In the genomic region with DNA sequence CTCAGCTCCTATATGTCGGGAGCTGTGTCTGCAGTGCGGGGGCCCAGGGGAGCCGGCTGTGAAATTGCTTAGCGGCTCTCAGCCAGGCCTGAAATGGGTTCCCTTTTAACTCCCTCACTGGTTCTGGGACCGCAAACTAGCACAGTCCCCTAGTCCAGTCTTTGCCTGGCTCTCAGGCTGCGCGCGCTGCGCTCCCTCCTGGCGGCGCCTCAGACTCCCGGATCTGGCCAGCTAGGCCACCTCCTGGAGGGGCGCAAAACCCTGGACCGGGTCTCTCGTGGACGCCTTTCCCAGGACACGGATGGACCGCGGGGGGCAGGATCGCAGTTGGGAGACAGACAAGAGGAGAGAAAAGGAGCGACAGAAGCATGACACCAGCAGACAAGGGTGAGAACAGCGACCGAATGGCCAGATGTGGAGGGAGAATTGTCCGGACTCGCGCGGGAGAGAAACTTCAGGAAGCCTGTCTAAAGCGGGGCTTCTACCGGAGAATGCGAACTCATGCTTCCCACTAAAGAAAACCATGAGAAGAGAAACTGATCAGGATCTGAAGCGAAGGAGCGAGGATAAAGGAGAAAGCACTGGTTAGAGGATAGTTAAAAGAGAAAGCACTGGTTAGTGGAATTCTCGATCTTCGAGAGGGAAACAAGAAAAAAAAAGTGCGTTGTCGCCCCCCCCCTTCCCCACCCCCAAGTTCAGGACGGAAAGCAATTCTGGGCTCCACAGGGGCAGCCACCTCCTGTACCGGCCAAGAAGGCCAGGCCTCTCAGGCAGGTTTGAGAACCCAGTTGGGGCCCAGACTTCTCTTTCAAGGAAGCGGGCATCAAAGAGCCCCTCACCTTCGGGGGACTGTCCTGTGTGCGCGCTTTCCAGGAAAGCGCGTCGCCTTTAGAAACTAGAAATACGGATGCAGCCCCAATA, we compare ENCODE assay signal across 7 mouse cellular contexts. TPM values are rescaled to one million over a fixed set of nuclear protein-coding genes. Genes with fewer than 3 reads are reported as not detected.
DNase-seq lines count a peak whose midpoint lies in the region; ATAC-seq and TF ChIP-seq lines count a peak whose summit lies in the region.

No protein-coding gene starts in this region.

- H3K27me3 ChIP-seq in hindbrain, embryonic 10.5 days (ENCODE audit: insufficient read depth, poor library complexity, severe bottlenecking): peaks cover 80% of the 10 kb centered on the region
- H3K27me3 ChIP-seq in liver, adult 2 months (ENCODE audit: control insufficient read depth, insufficient read depth, low read length): peaks cover 28% of the 10 kb centered on the region
- H3K27me3 ChIP-seq in neural tube, embryonic 12.5 days (replicated peaks): peaks cover 76% of the 10 kb centered on the region

- H3K27ac ChIP-seq in ES-E14 (ENCODE audit: insufficient read depth, low read depth, low read length, poor library complexity, severe bottlenecking): no peak overlapping the region
- no peak overlapping the region for H3K27ac ChIP-seq in brown adipose tissue, adult 24 weeks (replicated peaks; ENCODE audit: low read depth, low read length)
- H3K27ac ChIP-seq in hindbrain, embryonic 10.5 days: peak overlapping the region; percentile 67
- H3K27ac ChIP-seq in liver, adult 2 months (replicated peaks; ENCODE audit: insufficient read depth, low read depth, low read length): no peak overlapping the region
- H3K27ac ChIP-seq in neural tube, embryonic 12.5 days: no peak overlapping the region

- H3K36me3 ChIP-seq in ES-E14 (ENCODE audit: control insufficient read depth, insufficient read depth, low read length, poor library complexity, severe bottlenecking): no peaks in the 10 kb centered on the region
- H3K36me3 ChIP-seq in hindbrain, embryonic 10.5 days: peaks cover 6% of the 10 kb centered on the region; the same call in 1 of the 2 replicates
- H3K36me3 ChIP-seq in liver, adult 2 months (ENCODE audit: control insufficient read depth, insufficient read depth, low read length): no peaks in the 10 kb centered on the region
- H3K36me3 ChIP-seq in neural tube, embryonic 12.5 days: no peaks in the 10 kb centered on the region

- no peak for ATAC-seq in neural tube, embryonic 12.5 days (ENCODE audit: low FRiP score, low read depth)

- H3K9me3 ChIP-seq in ES-E14 (ENCODE audit: control insufficient read depth, insufficient read depth, low read depth, low read length): no peaks in the 10 kb centered on the region
- H3K9me3 ChIP-seq in hindbrain, embryonic 10.5 days: no peaks in the 10 kb centered on the region
- H3K9me3 ChIP-seq in neural tube, embryonic 12.5 days: no peaks in the 10 kb centered on the region

- H3K4me1 ChIP-seq in ES-E14 (ENCODE audit: control insufficient read depth in 2 of 2, insufficient read depth in 2 of 2, low read length in 2 of 2, poor library complexity in 1 of 2): 0 out of 4 replicates have a peak, but pooled peaks cover 0 to 6% of the 10 kb centered on the region in 2 experiments
- H3K4me1 ChIP-seq in brown adipose tissue, adult 24 weeks (ENCODE audit: control insufficient read depth, insufficient read depth, insufficient read length, low read length): 0 out of 2 replicates have a peak, but pooled peaks cover 3% of the 10 kb centered on the region
- H3K4me1 ChIP-seq in hindbrain, embryonic 10.5 days (replicated peaks): peaks cover 64% of the 10 kb centered on the region
- 0 out of 2 replicates have a peak, but pooled peaks cover 3% of the 10 kb centered on the region for H3K4me1 ChIP-seq in liver, adult 2 months (ENCODE audit: control insufficient read depth, insufficient read depth, low read length)
- peaks cover 33% of the 10 kb centered on the region for H3K4me1 ChIP-seq in neural tube, embryonic 12.5 days

- in situ Hi-C loops in ES-E14 (cut with MboI; ENCODE audit: low sequenced_read_pairs in 2 of 2, unreplicated experiment in 2 of 2): no loop called here

- no peak overlapping the region for H3K9ac ChIP-seq in ES-E14 (ENCODE audit: insufficient read depth, low read depth, low read length, poor library complexity, severe bottlenecking)
- no peak overlapping the region for H3K9ac ChIP-seq in liver, adult 2 months (ENCODE audit: low read depth, low read length)
- H3K9ac ChIP-seq in neural tube, embryonic 12.5 days: 0 out of 2 replicates have a peak overlapping the region, but pooled peaks have one; percentile 26

- under 1% methylated on average over 46 of the region's 46 CpGs for WGBS in hindbrain, embryonic 10.5 days
- WGBS in liver, adult 2 months: 2% methylated on average over 46 of the region's 46 CpGs
- under 1% methylated on average over 46 of the region's 46 CpGs for WGBS in neural tube, embryonic 12.5 days

- peak; percentile 15 for DNase-seq in ES-E14 (ENCODE audit: low read depth, low spot score)
- DNase-seq in hindbrain, embryonic 10.5 days (ENCODE audit: low spot score): peak; percentile 76
- no peak for DNase-seq in liver, adult 2 months (ENCODE audit: extremely low read depth, low read depth, low spot score)
- no peak for DNase-seq in right cerebral cortex, postnatal 4 days
- no peak for DNase-seq in layer of hippocampus, postnatal 36 days

- no peak for TF ChIP-seq POLR2A in liver, adult 2 months (IDR thresholded peaks at IDR 0.05; ENCODE audit: extremely low read depth, insufficient read depth, low read length)

- no peaks in the 10 kb centered on the region for H3K79me2 ChIP-seq in liver, adult 2 months (ENCODE audit: control insufficient read depth, insufficient read depth, low read length)

- peak overlapping the region; percentile 62 for H3K4me2 ChIP-seq in neural tube, embryonic 12.5 days (replicated peaks)

- no peak for TF ChIP-seq CTCF in liver, adult 2 months (IDR thresholded peaks at IDR 0.05; ENCODE audit: low read depth, low read length)

- H3K4me3 ChIP-seq in ES-E14 (ENCODE audit: insufficient read depth in 1 of 2, low read depth in 1 of 2, low read length in 2 of 2, poor library complexity in 1 of 2, severe bottlenecking in 1 of 2): peak overlapping the region in 1 of 2 experiments; percentile 29; a peak in 2 of 4 replicates
- H3K4me3 ChIP-seq in brown adipose tissue, adult 24 weeks (ENCODE audit: insufficient read depth, low read depth, low read length): peak overlapping the region; percentile 38
- peak overlapping the region; percentile 91 for H3K4me3 ChIP-seq in hindbrain, embryonic 10.5 days
- peak overlapping the region; percentile 41; the same call in 1 of the 2 replicates for H3K4me3 ChIP-seq in liver, adult 2 months (ENCODE audit: insufficient read depth, low read depth, low read length)
- H3K4me3 ChIP-seq in neural tube, embryonic 12.5 days: peak overlapping the region; percentile 27

TF ChIP-seq in ES-E14, 5 proteins besides CTCF, POLR2A, EP300 and RAD21:
- TF ChIP-seq ZNF384 (IDR thresholded peaks at IDR 0.05; ENCODE audit: low read depth, low read length) (no peak), MAFK (IDR thresholded peaks at IDR 0.05; ENCODE audit: insufficient read depth, low read depth, low read length) (no peak), HCFC1 (IDR thresholded peaks at IDR 0.05; ENCODE audit: borderline replicate concordance, insufficient read depth, low read length) (no peak), ZC3H11A (IDR thresholded peaks at IDR 0.05; ENCODE audit: borderline replicate concordance, low read depth, low read length) (no peak), CHD2 (IDR thresholded peaks at IDR 0.05; ENCODE audit: low read depth, low read length) (no peak)

RNA-seq across cellular contexts. Expression of gene Irx2, which starts 4.4 kb away (rescaled TPM):
- total RNA-seq in ES-E14 (2012; rRNA removed): 1.7 and 5.2 TPM in 2 replicates
- polyA plus RNA-seq in brown adipose tissue, adult 24 weeks (2012; ENCODE audit: insufficient read depth, insufficient read length, missing spikeins): 0.67 and 0.79 TPM in 2 replicates
- 38.1 and 50.5 TPM in 2 replicates for polyA plus RNA-seq in hindbrain, embryonic 10.5 days (2016; fragmentation: Nextera tagmentation; extraction: Ambion mirVana)
- not detected in 2 replicates for total RNA-seq in liver, adult 2 months (2014; rRNA removed)
- 0.30 TPM in 1 of 2 replicates, not detected in the other for polyA plus RNA-seq in liver, adult 2 months (2012; rRNA removed)
- 30.4 and 32.2 TPM in 2 replicates for polyA plus RNA-seq in neural tube, embryonic 12.5 days (2016; fragmentation: Nextera tagmentation; extraction: Ambion mirVana)
- total RNA-seq in layer of hippocampus, postnatal 36 days (2021): not detected

Comparison
In these comparisons a context has a peak if more than half of its experiments do, and no peak if none do; other contexts are left out.
1. DNase-seq: peak in ES-E14 (single experiment) and hindbrain, embryonic 10.5 days (single experiment); none in liver, adult 2 months (single experiment), right cerebral cortex, postnatal 4 days (single experiment) and layer of hippocampus, postnatal 36 days (0 of 2).
2. RNA of gene Irx2, which starts 4.4 kb away (polyA plus RNA-seq): 38.1 to 50.5 TPM in hindbrain, embryonic 10.5 days and 30.4 to 32.2 TPM in neural tube, embryonic 12.5 days; 0.67 to 0.79 TPM in brown adipose tissue, adult 24 weeks and 0.30 TPM in liver, adult 2 months; every median in the first group is over 10 times any median in the second.